Mouse (Mus musculus): ENCODE measurements around the gene Dot1l.

GRCm38 (mm10) chr10:80804340-80804739 lies 49.3 kb downstream of the Dot1l start:
- no peak for TF ChIP-seq POLR2AphosphoS5 (IDR thresholded peaks at IDR 0.05; ENCODE audit: insufficient replicate concordance, low read depth, low read length)
- no peak for TF ChIP-seq TAL1 (conservative IDR thresholded peaks at IDR 0.05; ENCODE audit: low read depth, low read length)
- no peak for TF ChIP-seq CTCF (IDR thresholded peaks at IDR 0.05; ENCODE audit: low read depth, low read length)

Measured in G1E (cell line).